Mouse (Mus musculus) lung, embryonic 14.5 days (tissue): ENCODE results near the gene Sgsh. TPM values are rescaled to one million over a fixed set of nuclear protein-coding genes. Genes with fewer than 3 reads are reported as not detected.

ENCODE experiments used
- ATAC-seq: fragments of 200-750 bp; cut with Nextera tagmentation; 2 replicates; pipeline ENCODE4 v1.8.0; 2017; ENCODE audit warnings: mild to moderate bottlenecking, moderate TSS enrichment, moderate library complexity; ENCODE audit not compliant: insufficient read depth
- DNase-seq: peaks from one replicate; pipeline ENCODE4 v3.0.0-alpha.2; 2015
- H3K27ac ChIP-seq: fragments of 300-500 bp; sonication (generic); 2 replicates; pipeline ENCODE4 v1.5.1; 2014; ENCODE audit warnings: low read depth, mild to moderate bottlenecking, moderate library complexity
- H3K27me3 ChIP-seq: fragments of 300-500 bp; sonication (generic); 2 replicates; pipeline ENCODE4 v1.6.1; 2014; ENCODE audit warnings: low read length, control low read depth; ENCODE audit not compliant: insufficient read depth
- H3K36me3 ChIP-seq: fragments of 300-500 bp; sonication (generic); 2 replicates; pipeline ENCODE4 v1.6.1; 2014; ENCODE audit warnings: control low read depth; ENCODE audit not compliant: insufficient read depth
- H3K4me1 ChIP-seq: fragments of 300-500 bp; sonication (generic); 2 replicates; pipeline ENCODE4 v1.6.1; 2014; ENCODE audit warnings: antibody characterized with exemption, control low read depth; ENCODE audit not compliant: insufficient read depth
- H3K4me2 ChIP-seq: fragments of 300-500 bp; sonication (generic); 2 replicates; pipeline ENCODE4 v1.6.1; 2014; ENCODE audit warnings: mild to moderate bottlenecking
- H3K4me3 ChIP-seq: fragments of 300-500 bp; sonication (generic); 2 replicates; pipeline ENCODE4 v1.5.1; 2014; ENCODE audit warnings: low read depth, low read length
- H3K9ac ChIP-seq: fragments of 300-500 bp; sonication (generic); 2 replicates; pipeline ENCODE4 v1.6.1; 2014
- H3K9me3 ChIP-seq: fragments of 300-500 bp; sonication (generic); 2 replicates; pipeline ENCODE4 v1.6.1; 2016; ENCODE audit warnings: low read depth, low read length, control low read depth
- CTCF ChIP-seq: IDR thresholded peaks from 2 replicates; pipeline ENCODE4 v1.5.1; 2016; ENCODE audit warnings: antibody characterized with exemption, low read depth
- WGBS: fragments of 180-500 bp; shearing (Covaris S2); extraction: QIAGEN DNeasy Blood & Tissue Kit; methylation state at CpG from one replicate; pipeline ENCODE4 v1.1.7; 2014; 5-methylcytosine and 5-hydroxymethylcytosine counted together
- polyA plus RNA-seq: library from polyadenylated mRNA; unstranded; fragments of >200 nt; fragmentation: Nextera tagmentation; extraction: Ambion mirVana; gene quantifications from 2 replicates; pipeline ENCODE4 v1.2.1, GENCODE M21; 2014

The Sgsh gene
- polyA plus RNA-seq, 1 experiment from 2014 or later = 7.6 TPM

DNA sequence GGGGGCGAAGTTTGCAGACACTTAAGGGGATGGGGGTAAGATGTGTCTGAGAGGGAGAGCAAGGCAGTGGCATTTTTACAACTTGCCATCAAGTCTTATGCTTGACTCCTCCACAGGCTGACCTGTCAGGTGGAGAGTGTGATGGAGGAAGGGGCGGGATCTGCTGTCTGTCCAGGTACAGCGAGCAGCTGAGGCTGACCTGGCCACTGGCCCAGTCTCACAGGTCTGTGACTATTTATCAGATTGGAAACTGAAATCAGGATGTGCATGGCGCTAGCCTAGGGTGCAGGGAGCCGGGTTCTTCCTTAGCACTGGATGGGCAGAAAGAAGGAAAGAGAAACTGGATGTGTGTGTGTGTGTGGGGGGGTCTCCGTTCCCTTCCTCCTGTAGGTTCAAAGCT, 38.9 kb upstream of the Sgsh start:
- 34% methylated on average over 6 of the region's 6 CpGs for WGBS
- Histone ChIP-seq H3K27me3 (no peaks in the 10 kb centered on the region; the same call in 1 of the 2 replicates), H3K4me1 (peaks cover 12% of the 10 kb centered on the region), H3K9me3 (no peaks in the 10 kb centered on the region), H3K36me3 (peaks cover 3% of the 10 kb centered on the region; the same call in 1 of the 2 replicates), H3K4me3 (peak overlapping the region; percentile 57), H3K27ac (no peak overlapping the region), H3K9ac (no peak overlapping the region; the same call in 1 of the 2 replicates), H3K4me2 (peak overlapping the region; percentile 89)
- DNase-seq = no peak
- TF ChIP-seq CTCF = no peak
- no peak for ATAC-seq

DNA sequence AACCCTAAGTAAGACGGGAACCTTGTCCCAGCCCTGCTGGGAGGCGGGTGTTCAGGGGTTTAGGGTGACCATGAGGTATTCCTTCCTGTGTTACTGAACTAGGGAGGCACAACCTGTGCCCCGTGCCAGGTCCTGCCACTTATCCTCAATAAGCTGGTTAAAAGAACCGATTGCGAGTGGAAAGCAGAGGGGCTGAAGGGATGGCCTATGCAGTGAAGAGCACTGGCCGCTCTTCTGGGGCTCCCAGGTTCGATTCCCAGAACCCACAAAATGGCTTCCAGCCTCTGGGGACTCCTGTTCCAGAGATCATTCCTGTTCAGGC, 38.1 kb upstream of the Sgsh start:
- Histone ChIP-seq H3K27ac (peak overlapping the region; percentile 70; the same call in 1 of the 2 replicates), H3K9me3 (no peaks in the 10 kb centered on the region), H3K9ac (peak overlapping the region; percentile 65), H3K4me1 (peaks cover 12% of the 10 kb centered on the region), H3K36me3 (peaks cover 3% of the 10 kb centered on the region; the same call in 1 of the 2 replicates), H3K4me2 (peak overlapping the region; percentile 89), H3K4me3 (peak overlapping the region; percentile 57), H3K27me3 (no peaks in the 10 kb centered on the region; the same call in 1 of the 2 replicates)
- no peak for DNase-seq
- WGBS = 23% methylated on average over 7 of the region's 7 CpGs
- no peak; the same call in 1 of the 2 replicates for ATAC-seq
- TF ChIP-seq CTCF = no peak

DNA sequence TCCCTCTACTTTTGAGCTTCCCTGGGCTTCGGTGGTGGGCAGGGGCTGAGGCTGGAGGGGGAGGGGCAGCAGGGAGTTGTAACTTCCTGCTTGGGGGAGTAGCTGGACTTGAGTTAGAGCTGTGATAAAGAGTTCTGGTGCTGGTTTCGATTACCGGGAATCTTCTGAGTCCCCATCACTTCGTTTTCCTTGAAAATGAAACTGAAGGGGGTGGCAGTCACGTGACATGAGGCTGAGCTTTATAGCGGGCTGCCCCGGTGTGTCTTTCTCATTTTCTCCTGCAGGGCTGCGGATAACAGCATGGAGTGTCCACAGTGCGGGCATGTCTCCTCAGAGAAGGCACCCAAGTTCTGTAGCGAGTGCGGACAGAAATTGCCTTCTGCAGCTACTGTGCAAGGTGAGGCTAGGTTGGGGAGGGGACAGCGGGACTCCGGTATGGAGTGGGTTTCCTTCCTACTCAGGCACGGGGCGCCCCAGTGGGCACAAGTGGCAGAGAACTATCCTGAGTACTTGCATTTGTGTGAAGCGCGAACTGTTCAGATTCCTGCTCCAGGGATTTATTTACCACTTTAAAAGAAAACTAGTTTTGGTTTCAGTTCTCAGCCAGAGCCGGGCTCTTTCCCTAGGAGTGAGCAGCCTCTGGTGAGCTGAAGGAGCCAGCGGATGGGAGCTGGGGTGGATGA, 37.6 kb upstream of the Sgsh start, which contains the start of gene Rnf213:
TSS of gene Rnf213 (plus strand) at position 301 of the 683 bp plus-strand sequence.
- under 1% methylated on average over 19 of the region's 19 CpGs for WGBS
- Histone ChIP-seq H3K27ac (peak within 1 kb of the TSS; percentile 70; the same call in 1 of the 2 replicates), H3K9ac (peak within 1 kb of the TSS; percentile 65), H3K4me3 (peak within 1 kb of the TSS; percentile 57), H3K4me2 (peak within 1 kb of the TSS; percentile 89), H3K27me3 (no peaks in the 10 kb centered on the region; the same call in 1 of the 2 replicates), H3K4me1 (peaks cover 12% of the 10 kb centered on the region), H3K9me3 (no peaks in the 10 kb centered on the region), H3K36me3 (peaks cover 3% of the 10 kb centered on the region; the same call in 1 of the 2 replicates)
- ATAC-seq = peak; percentile 50
- peak; percentile 79 for DNase-seq
- TF ChIP-seq CTCF = peak; percentile 55

- no peaks in the 10 kb centered on the region; the same call in 1 of the 2 replicates for H3K27me3 ChIP-seq
- 0 out of 2 replicates have a peak overlapping the region, but pooled peaks have one; percentile 3 for H3K9ac ChIP-seq
- WGBS = 10% methylated on average over 12 of the region's 12 CpGs
Measured at GRCm38 (mm10) chr11:119392001-119392614, 36.8 kb upstream of the Sgsh start.

GRCm38 (mm10) chr11:119391386-119392000, 36.2 kb upstream of the Sgsh start:
- ATAC-seq (no peak), DNase-seq (no peak)
- 29% methylated on average over 7 of the region's 7 CpGs for whole genome bisulfite sequencing
- TF ChIP-seq CTCF = no peak
- Histone ChIP-seq H3K4me2 (peak overlapping the region; percentile 97), H3K36me3 (no peaks in the 10 kb centered on the region), H3K9me3 (no peaks in the 10 kb centered on the region), H3K27me3 (no peaks in the 10 kb centered on the region; the same call in 1 of the 2 replicates), H3K27ac (0 out of 2 replicates have a peak overlapping the region, but pooled peaks have one; percentile 27), H3K9ac (no peak overlapping the region), H3K4me1 (peaks cover 12% of the 10 kb centered on the region), H3K4me3 (peak overlapping the region; percentile 72; the same call in 1 of the 2 replicates)

More at GRCm38 (mm10) chr11:119392001-119392614, 36.8 kb upstream of the Sgsh start:
- no peak for TF ChIP-seq CTCF
- Histone ChIP-seq H3K4me1 (peaks cover 12% of the 10 kb centered on the region), H3K4me2 (peak overlapping the region; percentile 89), H3K9me3 (no peaks in the 10 kb centered on the region), H3K4me3 (peak overlapping the region; percentile 57), H3K36me3 (peaks cover 3% of the 10 kb centered on the region; the same call in 1 of the 2 replicates), H3K27ac (0 out of 2 replicates have a peak overlapping the region, but pooled peaks have one; percentile 27)
- no peak for ATAC-seq
- DNase-seq = peak; percentile 66

DNA sequence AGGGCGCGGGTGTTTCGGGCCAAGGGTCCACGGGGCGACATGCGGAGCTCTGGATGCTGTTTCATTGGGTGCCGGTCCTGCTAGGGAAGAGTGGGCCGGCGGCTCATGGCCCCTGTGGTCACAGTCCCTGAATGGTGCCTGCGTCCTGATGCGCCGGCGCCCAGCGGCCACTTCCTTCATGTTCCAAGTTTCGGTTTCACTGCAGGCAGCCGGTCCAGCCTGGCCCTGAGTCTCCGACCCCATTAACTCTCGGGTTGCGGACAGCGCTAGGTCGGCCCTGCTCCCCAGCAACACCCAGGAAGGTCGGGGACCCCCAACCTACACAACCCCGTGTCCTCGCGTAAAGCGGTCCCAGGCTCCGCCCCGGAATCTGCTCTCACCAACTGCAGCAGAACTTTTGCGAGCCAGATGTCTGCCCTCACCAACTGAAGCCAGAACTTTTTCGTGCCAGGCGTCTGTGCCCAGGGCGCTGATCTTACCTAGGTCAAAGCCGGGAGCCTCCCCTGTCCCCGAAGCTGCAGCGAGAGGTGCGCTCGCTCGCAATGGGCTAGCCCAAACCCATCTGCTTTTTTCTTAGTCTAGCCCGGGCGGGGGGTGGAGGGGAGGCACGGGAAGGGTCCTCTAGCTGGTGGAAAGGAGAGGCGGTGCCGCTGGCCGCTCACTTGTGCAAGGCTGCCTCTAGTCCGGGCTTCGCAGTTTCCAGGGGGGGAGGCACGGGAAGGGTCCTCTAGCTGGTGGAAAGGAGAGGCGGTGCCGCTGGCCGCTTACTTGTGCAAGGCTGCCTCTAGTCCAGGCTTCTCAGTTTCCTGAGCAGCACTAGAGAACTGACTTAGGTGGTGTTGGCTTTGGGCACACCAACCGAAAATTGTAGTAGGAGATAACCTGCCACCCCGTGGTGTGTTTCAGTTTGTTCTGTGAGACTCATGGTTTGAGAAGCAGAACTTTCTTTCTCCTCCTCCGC, 35.2 kb upstream of the Sgsh start:
- DNase-seq (peak; percentile 70), ATAC-seq (peak; percentile 47)
- peak overlapping the region; percentile 65 for H3K9ac ChIP-seq
- no peaks in the 10 kb centered on the region for H3K36me3 ChIP-seq
- 2% methylated on average over 51 of the region's 53 CpGs for WGBS
- H3K4me1 ChIP-seq = peaks cover 12% of the 10 kb centered on the region
- no peaks in the 10 kb centered on the region; the same call in 1 of the 2 replicates for H3K27me3 ChIP-seq
- peak overlapping the region; percentile 97 for H3K4me2 ChIP-seq
- no peak for TF ChIP-seq CTCF
- H3K9me3 ChIP-seq = no peaks in the 10 kb centered on the region
- peak overlapping the region; percentile 72 for H3K4me3 ChIP-seq
- H3K27ac ChIP-seq = peak overlapping the region; percentile 84
